Mouse (Mus musculus) stomach, postnatal 0 days (tissue): Measurements from ENCODE around the gene Ttll13. TPM values are rescaled to one million over a fixed set of nuclear protein-coding genes. Genes with fewer than 3 reads are reported as not detected.
A peak's percentile ranks its signal among the peaks of the same experiment; 100 is the strongest.

Experiments
- ATAC-seq: fragments of 200-750 bp; cut with Nextera tagmentation; 2 replicates; pipeline ENCODE4 v1.8.0; 2017; ENCODE audit not compliant: low FRiP score, low TSS enrichment
- DNase-seq: peaks from one replicate; pipeline ENCODE4 v3.0.0-alpha.2; 2016; ENCODE audit warnings: low spot score
- H3K27ac ChIP-seq: fragments of 300-500 bp; sonication (generic); replicated peaks from 2 replicates; pipeline ENCODE4 v1.5.1; 2014; ENCODE audit warnings: mild to moderate bottlenecking, control low read depth
- H3K27me3 ChIP-seq: fragments of 300-500 bp; sonication (generic); 2 replicates; pipeline ENCODE4 v1.6.1; 2014; ENCODE audit warnings: low read length; ENCODE audit not compliant: control insufficient read depth, insufficient read depth
- H3K36me3 ChIP-seq: fragments of 300-500 bp; sonication (generic); 2 replicates; pipeline ENCODE4 v1.6.1; 2014; ENCODE audit warnings: low read length, mixed read lengths; ENCODE audit not compliant: control insufficient read depth, insufficient read depth
- H3K4me1 ChIP-seq: fragments of 300-500 bp; sonication (generic); replicated peaks from 2 replicates; pipeline ENCODE4 v1.6.1; 2014; ENCODE audit warnings: antibody characterized with exemption; ENCODE audit not compliant: control insufficient read depth, insufficient read depth
- H3K4me2 ChIP-seq: fragments of 300-500 bp; sonication (generic); replicated peaks from 2 replicates; pipeline ENCODE4 v1.6.1; 2014; ENCODE audit warnings: low read depth, mild to moderate bottlenecking, control low read depth, moderate library complexity
- H3K4me3 ChIP-seq: fragments of 300-500 bp; sonication (generic); 2 replicates; pipeline ENCODE4 v1.5.1; 2014; ENCODE audit warnings: low read depth, low read length, control low read depth
- H3K9ac ChIP-seq: fragments of 300-500 bp; sonication (generic); 2 replicates; pipeline ENCODE4 v1.6.1; 2014; ENCODE audit warnings: mild to moderate bottlenecking, low read length, control low read depth, mixed read lengths
- H3K9me3 ChIP-seq: fragments of 300-500 bp; sonication (generic); 2 replicates; pipeline ENCODE4 v1.6.1; 2016; ENCODE audit warnings: low read length; ENCODE audit not compliant: control insufficient read depth
- CTCF ChIP-seq: IDR thresholded peaks from 2 replicates; pipeline ENCODE4 v1.5.1; 2016; ENCODE audit warnings: antibody characterized with exemption, low read depth, mild to moderate bottlenecking, moderate library complexity
- EP300 ChIP-seq: optimal IDR thresholded peaks from 2 replicates; pipeline ENCODE3; 2016; ENCODE audit warnings: antibody characterized with exemption
- whole genome bisulfite sequencing: fragments of 180-500 bp; shearing (Covaris S2); extraction: QIAGEN DNeasy Blood & Tissue Kit; methylation state at CpG from one replicate; pipeline ENCODE4 v1.1.7; 2014; 5-methylcytosine and 5-hydroxymethylcytosine counted together
- polyA plus RNA-seq: library from polyadenylated mRNA; unstranded; fragments of >200 nt; fragmentation: Nextera tagmentation; extraction: Ambion mirVana; gene quantifications from 2 replicates; pipeline ENCODE4 v1.2.1, GENCODE M21; 2015

The Ttll13 gene
- polyA plus RNA-seq, 1 experiment from 2014 or later, result 1.2 TPM

DNA sequence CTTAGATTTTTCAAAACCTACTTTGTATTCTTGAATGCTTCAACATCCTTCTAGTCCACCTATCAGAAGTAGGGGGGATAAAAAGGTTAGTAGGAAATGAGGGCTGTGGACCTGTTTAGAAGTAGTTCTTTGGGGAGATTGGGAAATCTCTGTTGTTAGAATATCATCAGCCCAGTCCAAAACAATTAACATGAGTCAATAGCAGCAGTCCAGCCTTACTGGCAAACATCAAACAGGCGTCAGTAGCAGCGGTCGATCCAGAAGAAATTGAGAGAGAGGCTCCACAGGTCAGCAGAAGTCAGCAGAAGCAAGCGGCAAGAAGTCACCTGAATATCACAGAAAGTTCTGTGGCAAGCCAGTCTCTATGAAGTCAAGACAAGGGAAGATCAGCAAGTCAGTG, 1.3 kb upstream of the Ttll13 start:
- Histone ChIP-seq H3K4me2 (no peak overlapping the region), H3K4me3 (no peak overlapping the region), H3K36me3 (no peaks in the 10 kb centered on the region), H3K9me3 (no peaks in the 10 kb centered on the region), H3K9ac (no peak overlapping the region), H3K27ac (no peak overlapping the region), H3K27me3 (no peaks in the 10 kb centered on the region), H3K4me1 (no peaks in the 10 kb centered on the region)
- DNase-seq (no peak), ATAC-seq (no peak)
- 92% methylated on average over 4 of the region's 4 CpGs for WGBS
- TF ChIP-seq CTCF, result no peak
- no peak for TF ChIP-seq EP300

DNA sequence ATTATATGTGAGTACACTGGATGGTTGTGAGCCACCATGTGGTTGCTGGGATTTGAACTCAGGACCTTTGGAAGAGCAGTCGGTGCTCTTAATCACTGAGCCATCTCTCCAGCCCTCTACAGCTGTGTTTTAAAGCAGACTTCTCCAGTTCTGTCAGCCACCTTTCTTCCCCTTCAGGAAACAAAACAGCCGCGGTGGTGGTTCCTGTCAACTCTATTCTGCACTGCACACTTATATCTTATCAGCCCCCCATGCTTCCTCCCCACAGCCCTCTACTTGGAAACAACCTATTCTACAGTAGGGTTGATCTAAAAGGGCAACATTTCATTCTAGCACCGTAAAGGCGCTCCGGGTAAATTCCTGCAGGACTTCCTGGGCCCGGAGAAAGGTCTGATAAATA, 683 bp downstream of the Ttll13 start:
- Histone ChIP-seq H3K9me3 (no peaks in the 10 kb centered on the region), H3K4me1 (no peaks in the 10 kb centered on the region), H3K27me3 (no peaks in the 10 kb centered on the region), H3K9ac (no peak overlapping the region), H3K36me3 (no peaks in the 10 kb centered on the region), H3K27ac (no peak overlapping the region), H3K4me3 (peak overlapping the region; percentile 60), H3K4me2 (peak overlapping the region; percentile 65)
- DNase-seq, result no peak
- no peak for TF ChIP-seq CTCF
- 31% methylated on average over 7 of the region's 7 CpGs for WGBS
- no peak for ATAC-seq

DNA sequence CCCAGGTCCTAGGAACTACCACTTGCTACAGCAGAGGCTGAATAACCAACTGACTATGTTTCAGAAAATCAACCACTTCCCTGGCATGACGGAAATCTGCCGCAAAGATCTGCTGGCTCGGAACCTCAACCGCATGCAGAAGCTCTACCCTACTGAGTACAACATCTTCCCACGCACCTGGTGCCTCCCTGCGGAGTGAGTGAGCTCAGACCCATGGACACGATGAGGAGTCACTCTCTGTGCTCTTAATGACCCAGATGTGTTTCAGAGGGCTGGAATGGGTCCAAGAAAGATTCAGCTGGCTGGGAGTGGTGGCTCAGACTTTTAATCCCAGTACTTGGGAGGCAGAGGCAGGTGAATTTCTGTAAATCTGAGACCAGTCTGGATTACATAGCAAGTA, 6.3 kb downstream of the Ttll13 start:
- Histone ChIP-seq H3K27ac (no peak overlapping the region), H3K9ac (no peak overlapping the region), H3K4me1 (no peaks in the 10 kb centered on the region), H3K4me3 (no peak overlapping the region), H3K9me3 (no peaks in the 10 kb centered on the region), H3K27me3 (no peaks in the 10 kb centered on the region), H3K4me2 (no peak overlapping the region), H3K36me3 (no peaks in the 10 kb centered on the region)
- 78% methylated on average over 7 of the region's 7 CpGs for WGBS
- ATAC-seq (no peak), DNase-seq (no peak)
- TF ChIP-seq EP300, result no peak
- TF ChIP-seq CTCF, result no peak

DNA sequence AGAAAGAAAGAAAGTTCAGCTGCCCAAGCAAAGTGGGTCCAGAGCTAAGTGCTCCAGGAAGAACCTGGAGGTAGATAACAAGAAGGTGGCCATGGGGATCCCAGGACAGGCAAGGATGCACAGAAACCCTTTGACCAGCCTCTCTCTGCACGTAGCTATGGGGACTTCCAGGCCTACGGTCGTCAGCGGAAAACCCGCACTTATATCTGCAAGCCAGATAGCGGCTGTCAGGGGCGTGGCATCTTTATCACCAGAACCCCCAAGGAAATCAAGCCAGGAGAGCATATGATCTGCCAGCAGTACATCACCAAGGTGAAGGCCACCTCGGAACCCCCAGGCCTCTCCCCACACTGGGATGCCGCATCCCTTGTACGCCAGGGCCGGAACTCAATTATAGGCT, 6.7 kb downstream of the Ttll13 start:
- Histone ChIP-seq H3K4me2 (no peak overlapping the region), H3K4me3 (no peak overlapping the region), H3K9me3 (no peaks in the 10 kb centered on the region), H3K27me3 (no peaks in the 10 kb centered on the region), H3K9ac (no peak overlapping the region), H3K27ac (no peak overlapping the region), H3K4me1 (no peaks in the 10 kb centered on the region), H3K36me3 (no peaks in the 10 kb centered on the region)
- WGBS, result 85% methylated on average over 11 of the region's 11 CpGs
- ATAC-seq (no peak), DNase-seq (no peak)
- TF ChIP-seq CTCF, result no peak
- no peak for TF ChIP-seq EP300

DNA sequence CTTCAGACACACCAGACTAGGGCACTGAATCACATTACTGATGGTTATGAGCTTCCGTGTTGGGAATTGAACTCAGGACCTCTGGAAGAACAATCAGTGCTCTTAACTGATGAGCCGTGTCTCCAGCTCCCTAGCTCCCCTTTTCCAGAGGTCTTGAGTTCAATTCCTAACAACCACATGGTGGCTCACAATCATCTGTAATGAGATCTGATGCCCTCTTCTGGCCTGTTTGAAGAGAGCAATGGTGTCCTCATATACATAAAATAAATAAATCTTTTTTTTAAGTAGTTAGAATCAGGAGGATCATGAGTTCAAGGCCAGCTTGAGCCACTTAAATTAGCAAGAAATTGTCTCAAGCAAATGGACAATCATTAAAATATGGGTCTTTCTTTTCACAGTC, 9.8 kb downstream of the Ttll13 start:
- Histone ChIP-seq H3K9me3 (no peaks in the 10 kb centered on the region), H3K4me1 (no peaks in the 10 kb centered on the region), H3K27me3 (no peaks in the 10 kb centered on the region), H3K36me3 (no peaks in the 10 kb centered on the region), H3K4me3 (no peak overlapping the region), H3K9ac (no peak overlapping the region), H3K27ac (no peak overlapping the region), H3K4me2 (no peak overlapping the region)
- TF ChIP-seq EP300 (no peak), CTCF (peak; percentile 51)
- DNase-seq (no peak), ATAC-seq (no peak)
- WGBS, result 70% methylated on average over 2 of the region's 2 CpGs

DNA sequence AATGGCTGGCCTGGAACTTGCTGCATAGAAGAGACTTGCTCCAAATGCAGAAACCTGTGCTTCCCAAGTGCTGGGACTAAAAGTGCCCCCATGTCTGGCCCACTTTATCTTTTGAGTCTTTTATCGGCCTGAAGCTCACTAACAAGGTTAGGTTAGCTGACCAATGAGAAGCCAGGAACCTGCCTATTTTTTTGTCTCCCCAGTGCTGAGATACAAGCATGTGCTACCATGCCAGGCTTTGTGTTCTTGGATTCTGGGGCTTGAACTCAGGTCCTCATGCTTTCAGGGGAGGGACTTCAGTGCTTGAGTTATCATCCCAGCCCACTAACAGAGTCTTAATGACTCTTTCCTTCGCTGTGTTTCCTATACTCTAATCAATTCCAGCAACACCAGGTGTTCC, 11.5 kb downstream of the Ttll13 start:
- Histone ChIP-seq H3K9ac (no peak overlapping the region), H3K27ac (no peak overlapping the region), H3K4me3 (no peak overlapping the region), H3K36me3 (no peaks in the 10 kb centered on the region), H3K4me1 (peaks cover 2% of the 10 kb centered on the region; the same call in 1 of the 2 replicates), H3K4me2 (no peak overlapping the region), H3K9me3 (no peaks in the 10 kb centered on the region), H3K27me3 (no peaks in the 10 kb centered on the region)
- 64% methylated on average over 2 of the region's 2 CpGs for WGBS
- DNase-seq (no peak), ATAC-seq (no peak)
- TF ChIP-seq CTCF (no peak), EP300 (no peak)
